Mouse (Mus musculus) yolk sac, embryonic 10.5 days (tissue): Measurements from ENCODE around the gene Ccser2.

Experiments used
- DNase-seq: peaks from one replicate; pipeline ENCODE4 v3.0.0-alpha.2; 2017; ENCODE audit warnings: low spot score

Gene Ccser2

GRCm38 (mm10) chr14:36937941-36938340 lies 30.6 kb downstream of the Ccser2 start:
- DNase-seq: no peak

GRCm38 (mm10) chr14:36937080-36937878 lies 31.3 kb downstream of the Ccser2 start:
- no peak for DNase-seq

GRCm38 (mm10) chr14:36932638-36933382 lies 35.8 kb downstream of the Ccser2 start:
- DNase-seq: no peak

DNA sequence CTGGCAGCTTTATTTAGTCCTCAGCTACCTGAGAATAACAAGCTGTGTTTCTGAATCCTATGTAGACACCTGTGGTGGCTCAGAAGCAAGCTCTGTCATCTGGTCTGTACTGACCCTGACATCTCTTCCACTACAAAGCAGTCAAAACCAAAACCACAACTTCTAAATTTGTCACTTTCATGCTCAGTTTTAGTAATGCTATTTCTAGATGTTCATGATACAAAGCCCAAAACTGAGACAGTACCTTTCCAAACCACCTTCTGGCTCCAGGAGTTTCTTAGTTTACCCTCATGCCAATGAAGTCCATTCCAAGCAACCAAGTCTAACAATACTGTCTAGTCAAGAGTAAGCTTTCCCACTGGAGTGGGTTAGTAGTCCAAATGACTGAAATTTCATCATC lies 36.5 kb downstream of the Ccser2 start:
- no peak for DNase-seq

GRCm38 (mm10) chr14:36923383-36923782 lies 45.2 kb downstream of the Ccser2 start:
- no peak for DNase-seq

- DNase-seq: no peak
These were observed 47.1 kb downstream of the Ccser2 start for GRCm38 (mm10) chr14:36921346-36922049.

DNA sequence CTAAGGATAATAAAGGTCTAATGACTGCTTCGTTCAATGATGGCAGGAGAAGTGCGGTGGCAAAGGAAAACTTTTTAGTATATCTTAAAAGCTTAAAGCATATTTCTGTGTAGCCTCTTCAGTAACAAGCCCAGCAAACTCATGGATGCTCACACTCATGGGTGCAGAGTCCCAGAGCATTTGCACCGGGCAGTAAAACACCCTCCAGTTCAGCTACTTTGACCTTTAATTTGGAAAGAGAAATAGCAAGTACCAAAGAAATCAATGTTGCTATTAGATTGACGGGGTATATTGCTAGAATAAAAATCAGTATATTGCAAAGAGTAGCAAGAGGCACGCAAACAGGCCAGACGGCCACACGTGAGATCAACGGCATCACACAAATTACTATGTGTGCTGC lies 48.7 kb downstream of the Ccser2 start:
- DNase-seq: no peak

DNA sequence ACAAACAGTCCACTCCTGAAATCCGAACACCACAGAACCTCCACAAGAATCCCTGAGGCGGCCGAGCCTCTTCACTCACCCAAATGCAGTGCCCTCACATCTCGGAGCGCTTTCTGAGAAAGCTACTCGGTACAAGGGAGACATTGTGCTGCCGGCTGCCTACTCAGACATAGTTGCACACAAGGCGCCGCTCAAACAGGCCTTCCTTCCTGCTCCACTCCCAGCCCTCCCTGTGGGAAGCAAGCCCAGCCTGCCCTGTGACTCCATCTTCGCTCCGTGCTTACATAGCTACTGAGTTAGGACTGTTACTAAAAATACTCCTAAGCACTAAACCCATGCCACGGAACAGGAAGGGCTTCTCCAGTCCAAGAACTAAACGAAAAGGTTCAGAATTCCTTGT lies 49.4 kb downstream of the Ccser2 start:
- DNase-seq: peak; percentile 51

DNA sequence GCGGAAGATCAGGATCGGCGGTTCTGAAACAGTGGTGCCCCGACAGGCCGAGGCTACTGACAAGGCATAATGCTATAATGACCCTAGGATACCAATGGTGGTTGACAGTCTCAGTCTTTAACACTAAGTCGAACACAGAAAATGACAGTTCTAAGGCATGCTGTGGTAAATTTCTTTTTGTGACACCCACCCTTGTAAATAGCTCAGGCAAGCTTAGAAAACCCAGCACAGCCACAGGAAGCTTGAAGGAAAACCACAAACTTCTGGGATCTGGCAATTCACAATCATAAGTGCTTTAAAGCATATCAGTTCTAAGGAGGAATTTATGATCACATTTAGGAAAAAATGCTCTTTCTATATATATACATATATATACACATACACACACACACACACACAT lies 53.4 kb downstream of the Ccser2 start:
- DNase-seq: no peak

- no peak for DNase-seq
These were observed 54.0 kb downstream of the Ccser2 start for GRCm38 (mm10) chr14:36914473-36915005.

- DNase-seq: no peak
These were observed 56.8 kb downstream of the Ccser2 start for GRCm38 (mm10) chr14:36911738-36912137.

DNA sequence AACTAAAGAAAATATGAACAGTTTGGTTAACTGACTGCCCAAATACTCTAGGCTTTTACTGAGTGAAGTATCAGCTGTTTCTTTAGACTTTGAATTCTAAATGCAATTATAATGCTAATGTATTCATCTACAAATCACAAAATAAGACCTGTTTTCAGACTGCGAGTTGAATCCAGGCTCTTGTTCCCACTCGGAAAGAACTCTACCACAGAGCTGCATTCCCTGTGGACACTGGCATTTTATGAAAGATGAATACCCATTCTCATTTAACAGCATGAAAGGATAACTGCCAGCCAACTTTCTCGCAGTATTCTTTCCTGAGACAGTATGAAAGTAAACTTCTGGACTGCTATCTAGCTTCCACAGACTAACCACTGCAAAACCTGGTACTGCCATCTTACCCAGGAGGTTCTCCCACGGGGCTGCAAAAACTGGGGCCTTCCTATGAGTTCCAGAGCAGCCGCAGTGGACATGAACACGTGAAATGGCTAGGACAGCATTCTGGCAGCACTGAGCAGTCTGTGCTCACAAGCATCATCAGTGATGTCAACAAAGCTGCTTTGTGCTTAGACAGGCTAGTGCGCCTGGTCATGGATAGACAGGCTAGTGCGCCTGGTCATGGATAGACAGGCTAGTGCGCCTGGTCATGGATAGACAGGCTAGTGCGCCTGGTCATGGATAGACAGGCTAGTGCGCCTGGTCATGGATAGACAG lies 62.6 kb downstream of the Ccser2 start:
- DNase-seq: no peak

- no peak for DNase-seq
These were observed 64.4 kb downstream of the Ccser2 start for GRCm38 (mm10) chr14:36904206-36904605.

DNA sequence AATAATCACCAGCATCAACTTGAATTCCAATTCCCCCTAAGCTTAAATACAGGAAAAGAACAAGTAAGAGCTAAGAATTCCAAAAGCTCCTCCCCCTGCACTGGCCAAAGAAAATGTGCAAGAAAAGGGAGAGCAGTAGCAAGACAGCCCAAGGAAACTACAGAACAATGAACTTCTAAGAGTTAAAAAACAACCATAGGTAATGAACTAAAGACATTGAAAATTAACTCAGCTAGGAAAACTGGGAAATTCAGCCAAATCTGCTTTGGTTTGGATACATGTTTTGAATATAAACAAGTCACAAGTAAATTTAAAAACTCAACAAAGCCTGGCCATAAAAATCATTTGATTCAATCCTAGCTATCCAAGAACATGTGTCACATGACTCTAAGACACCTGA lies 67.7 kb downstream of the Ccser2 start:
- no peak for DNase-seq

DNA sequence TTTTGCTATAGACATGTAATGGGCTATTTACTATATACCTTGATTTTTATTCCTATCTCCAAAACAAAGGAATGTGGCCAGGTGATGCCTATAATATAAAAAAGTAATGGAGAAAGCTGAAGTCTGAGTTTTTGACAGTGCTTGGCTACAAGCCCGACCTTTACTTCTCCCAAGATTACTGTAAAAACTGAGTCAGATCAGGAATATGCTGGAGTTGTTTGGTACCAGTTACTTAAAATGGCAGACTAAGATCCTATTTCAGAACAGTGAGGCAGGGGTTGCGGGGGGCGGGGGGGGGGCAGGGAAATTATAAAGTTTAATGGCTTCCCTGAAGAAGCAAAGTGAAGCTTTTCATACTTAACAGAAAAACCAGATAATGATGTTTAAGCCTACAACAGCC lies 73.9 kb downstream of the Ccser2 start:
- no peak for DNase-seq

DNA sequence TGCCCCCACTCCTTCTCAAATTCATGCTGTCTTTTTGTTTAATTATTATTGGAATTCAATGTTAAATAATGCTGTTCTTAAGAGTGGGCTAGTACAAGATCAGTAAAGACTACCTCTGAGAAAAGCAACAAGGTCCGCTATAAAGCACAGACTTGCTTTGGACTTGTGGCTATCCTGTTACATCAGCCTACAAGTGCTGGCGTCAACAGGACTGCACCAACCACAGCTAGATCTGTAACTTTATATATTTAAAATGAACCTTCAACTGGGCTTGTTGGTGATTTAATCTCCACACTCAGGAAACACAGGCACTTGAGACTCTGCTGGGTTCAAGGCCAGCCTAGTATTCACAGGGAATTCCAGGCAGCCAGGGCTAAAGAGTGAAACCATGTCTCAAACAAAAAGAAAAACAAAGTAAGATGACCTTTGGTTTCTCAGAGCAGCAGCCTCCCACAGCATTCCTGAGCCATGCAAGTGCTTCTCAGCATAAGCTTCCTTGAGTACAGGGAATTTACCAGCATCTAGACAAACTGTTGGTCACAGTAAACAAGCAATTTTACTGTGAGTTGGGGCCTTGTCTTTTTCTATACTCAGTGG lies 75.7 kb downstream of the Ccser2 start:
- peak; percentile 70 for DNase-seq

DNA sequence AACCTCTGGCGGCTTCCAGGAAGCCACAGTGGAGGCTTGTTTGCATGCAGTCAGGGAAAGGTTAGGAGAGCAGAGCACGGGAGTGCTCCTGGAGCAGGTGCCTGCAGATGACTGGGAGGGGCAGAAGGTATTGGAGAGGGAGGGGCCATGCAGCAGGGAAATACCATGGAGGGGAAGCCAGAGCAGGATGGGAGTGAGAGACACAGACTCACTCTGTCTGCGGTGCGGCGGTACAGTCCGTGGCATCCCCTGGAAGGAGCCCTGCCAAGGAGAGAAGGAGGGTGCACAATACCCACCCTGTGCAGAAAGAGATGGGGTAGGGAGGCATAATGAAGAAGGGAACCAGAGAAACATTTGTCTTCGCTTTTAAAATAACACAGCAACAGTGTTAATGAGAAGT lies 78.4 kb downstream of the Ccser2 start:
- no peak for DNase-seq

GRCm38 (mm10) chr14:36885680-36886079 lies 82.9 kb downstream of the Ccser2 start:
- no peak for DNase-seq

DNA sequence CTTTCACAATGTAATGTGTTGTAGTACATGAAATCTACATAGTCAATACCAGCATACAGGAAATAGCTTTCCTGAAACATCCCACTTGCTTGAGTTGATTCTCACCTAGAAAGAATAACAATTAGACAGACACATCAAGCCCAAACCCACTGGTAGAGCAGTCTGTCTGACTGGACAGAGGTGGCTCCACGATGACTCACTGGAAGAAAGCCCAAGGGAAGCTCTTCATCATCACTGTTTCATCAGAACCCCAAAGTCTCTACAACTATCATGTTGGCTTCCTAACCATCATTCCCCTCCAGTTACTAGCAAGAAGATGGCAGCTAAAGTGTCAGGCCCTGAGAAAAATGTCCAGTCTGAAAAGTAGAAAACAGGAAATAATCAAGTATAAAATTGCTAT lies 83.5 kb downstream of the Ccser2 start:
- DNase-seq: no peak

- peak; percentile 60 for DNase-seq
These were observed 85.0 kb downstream of the Ccser2 start for GRCm38 (mm10) chr14:36883576-36883975.

DNA sequence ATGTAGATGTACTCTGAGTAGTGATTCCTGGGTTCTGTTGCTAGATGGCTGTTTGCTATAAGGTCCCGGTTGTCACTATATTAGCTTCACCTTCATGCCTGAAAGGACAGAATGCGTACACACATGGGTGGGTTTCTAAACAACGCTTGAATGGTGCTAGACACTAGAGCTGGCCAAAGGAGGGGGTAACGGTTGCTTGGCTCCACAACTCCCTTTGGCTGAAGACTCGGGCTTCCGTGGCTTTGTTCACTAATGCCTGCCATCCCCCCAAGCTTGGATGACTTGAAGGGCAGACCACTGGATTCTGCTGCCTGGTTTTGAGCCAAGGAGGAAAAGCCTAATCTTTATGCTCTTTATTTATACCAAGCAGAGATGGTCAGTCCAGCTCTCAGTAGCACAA lies 98.3 kb downstream of the Ccser2 start:
- no peak for DNase-seq
